Mouse (Mus musculus) activated CD4-positive, CD25-positive, alpha-beta regulatory T cell, adult 9 weeks (primary cell): ENCODE results near the gene Scube1. TPM values are rescaled to one million over a fixed set of nuclear protein-coding genes. Genes with fewer than 3 reads are reported as not detected.

Source experiments
- polyA plus RNA-seq: library from polyadenylated mRNA; unstranded; fragments of 100-300 nt; shearing (Covaris generic); gene quantifications from one replicate; pipeline ENCODE4 v1.2.1, GENCODE M21; 2017

Scube1 gene
- polyA plus RNA-seq, result not detected

GRCm38 (mm10) chr15:83724886-83725269, at the start of gene Scube1:
Scube1 (minus strand) TSS chr15:83725021.

DNA sequence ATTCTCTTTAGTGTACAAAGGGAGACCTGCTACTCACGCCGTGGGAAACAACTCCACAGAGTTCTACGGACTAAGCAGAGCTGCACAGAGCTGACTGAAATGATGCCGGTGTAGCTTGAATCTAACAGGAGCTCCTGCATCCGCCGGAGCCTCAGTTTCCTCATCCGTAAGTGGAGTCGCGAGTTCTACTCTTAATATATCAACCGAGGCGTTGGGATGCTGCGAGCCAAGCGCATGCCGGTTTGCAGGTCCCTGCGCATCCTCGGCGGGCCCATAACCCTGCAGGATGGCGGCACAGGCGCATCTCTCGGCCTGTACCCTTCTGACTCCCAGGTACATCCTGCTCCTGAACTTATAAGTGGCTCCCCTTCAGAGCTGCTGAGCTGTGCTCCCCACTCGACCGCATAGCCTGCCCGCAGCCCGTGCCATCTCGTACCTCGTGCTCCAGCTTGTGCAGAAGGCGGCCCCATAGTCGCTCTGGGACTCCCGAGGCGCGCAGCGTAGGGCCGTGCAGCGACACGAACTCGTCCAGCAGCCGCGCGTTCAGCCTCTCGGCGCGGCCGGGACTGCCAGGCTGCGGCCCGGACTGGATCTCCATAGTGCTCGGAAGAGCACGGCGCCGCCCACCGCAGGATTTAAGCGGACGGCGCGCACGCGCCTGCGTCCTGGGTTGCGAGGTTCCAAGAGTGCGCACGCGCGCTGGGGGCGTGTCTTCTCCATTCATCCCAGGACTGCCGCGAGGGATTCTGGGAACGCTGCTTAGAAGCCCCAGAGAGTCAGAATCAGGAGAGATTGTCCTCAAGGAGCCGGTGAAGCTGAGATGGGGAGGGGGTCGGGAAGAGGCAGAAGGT, 130.1 kb downstream of the Scube1 start, which contains the start of gene Ttll12:
Ttll12 (minus strand) TSS at position 645 of the 851 bp plus-strand sequence.

GRCm38 (mm10) chr15:83563327-83563856, 161.4 kb downstream of the Scube1 start, which contains the start of the genes Tspo and Mcat:
Tspo (plus strand) TSS chr15:83563592.
Mcat (minus strand) TSS chr15:83563787.

Other genes with a start within 250 kb of the Scube1 start
- 14.3 TPM for gene Ttll1, start 214.1 kb downstream of the Scube1 start, polyA plus RNA-seq
- 2.3 TPM for gene Bik, start 198.2 kb downstream of the Scube1 start, polyA plus RNA-seq
- gene Tspo, start 161.4 kb downstream of the Scube1 start, polyA plus RNA-seq, result 447 TPM
- gene Mcat, start 161.2 kb downstream of the Scube1 start, polyA plus RNA-seq, result 3.2 TPM
- 23.9 TPM for gene Ttll12, start 129.9 kb downstream of the Scube1 start, polyA plus RNA-seq
- not detected for gene Mpped1, start 54.4 kb upstream of the Scube1 start, polyA plus RNA-seq